Mouse (Mus musculus) olfactory bulb, adult 2 months (tissue): ENCODE data around the gene Odf2.

Experiments used
- CTCF ChIP-seq: fragments of 200-500 bp; IDR thresholded peaks from 2 replicates; pipeline ENCODE4 v1.5.1; 2012; ENCODE audit warnings: low read depth, mild to moderate bottlenecking, low read length, moderate library complexity; ENCODE audit not compliant: insufficient read depth
- POLR2A ChIP-seq: fragments of 200-500 bp; IDR thresholded peaks from 2 replicates; pipeline ENCODE4 v1.6.1; 2012; ENCODE audit warnings: mild to moderate bottlenecking, low read depth, low read length, moderate library complexity; ENCODE audit not compliant: insufficient read depth

- TF ChIP-seq CTCF: no peak
- no peak for TF ChIP-seq POLR2A
Observed at GRCm38 (mm10) chr2:29898081-29898480, 9.1 kb downstream of the Odf2 start.
